Mouse (Mus musculus): ENCODE measurements around the gene Pced1b.

The Pced1b gene

DNA sequence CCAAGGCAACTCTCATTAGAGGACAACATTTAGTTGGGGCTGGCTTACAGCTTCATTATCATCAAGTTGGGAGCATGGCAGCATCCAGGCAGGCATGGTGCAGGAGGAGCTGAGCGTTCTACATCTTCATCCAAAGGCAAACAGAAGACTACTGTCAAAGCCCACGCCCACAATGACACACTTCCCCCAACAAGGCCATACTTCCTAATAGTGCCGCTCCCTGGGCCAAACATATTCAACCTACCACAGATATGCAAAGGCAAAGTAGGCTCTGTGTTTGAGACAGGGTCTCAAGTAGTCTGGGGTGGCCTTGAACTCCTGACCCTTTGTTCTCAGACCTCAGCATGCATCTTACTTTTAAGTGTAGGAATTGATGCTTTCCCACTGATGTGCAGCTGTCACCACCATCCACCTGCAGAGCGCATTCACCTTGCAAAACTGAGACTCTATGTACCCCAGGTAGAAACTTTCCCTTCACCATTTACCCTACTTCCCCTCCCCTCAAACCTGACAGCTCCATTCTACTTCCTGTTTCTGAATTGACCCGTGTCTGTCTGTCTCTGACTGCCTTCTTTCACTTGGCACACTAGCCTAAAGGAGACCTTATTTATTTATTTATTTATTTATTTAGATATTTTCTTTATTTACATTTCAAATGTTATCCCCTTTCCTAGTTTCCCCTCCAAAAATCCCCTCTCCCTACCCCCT, 40.7 kb downstream of the Pced1b start:
- no peak for DNase-seq (ENCODE audit: low spot score)

DNA sequence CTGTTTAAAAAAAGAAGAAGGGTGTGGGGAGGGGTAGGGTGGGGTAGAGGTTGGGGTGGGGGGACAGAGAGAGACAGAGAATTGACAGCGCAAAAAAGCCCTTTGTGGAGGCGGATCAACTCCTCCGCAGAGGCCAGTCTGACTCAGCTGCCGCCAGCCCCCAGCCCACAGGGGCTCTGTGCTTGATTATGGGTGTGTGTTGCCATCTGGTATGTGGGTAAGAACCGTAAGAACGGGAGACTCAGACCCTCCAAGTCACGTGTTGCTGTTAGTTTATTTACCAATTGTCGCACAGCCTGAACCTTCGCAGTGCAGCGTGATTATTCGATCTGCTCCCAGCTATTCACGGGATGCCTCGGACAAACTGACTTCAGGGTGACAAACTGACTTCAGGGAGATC, 41.8 kb downstream of the Pced1b start:
- no peak for DNase-seq (ENCODE audit: low spot score)

DNA sequence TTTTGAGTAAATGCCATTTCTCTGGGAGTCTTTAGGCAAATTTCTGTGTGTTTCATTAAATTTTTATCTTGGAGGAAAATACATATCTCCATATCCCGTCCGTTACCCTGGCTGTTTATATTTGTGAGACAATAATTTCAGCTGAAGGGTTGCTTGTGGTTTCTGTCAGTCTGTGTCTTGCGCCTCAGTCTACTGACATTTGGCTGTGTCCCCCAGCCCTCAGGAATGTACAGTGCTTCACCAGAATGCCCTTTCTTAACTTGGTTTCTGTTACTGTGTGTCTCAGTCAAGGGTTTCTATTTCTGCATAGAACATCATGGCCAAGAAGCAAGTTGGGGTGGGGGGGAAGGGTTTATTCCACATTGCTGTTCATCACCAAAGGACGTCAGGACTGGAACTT, 42.3 kb downstream of the Pced1b start:
- DNase-seq (ENCODE audit: low spot score), result no peak

DNA sequence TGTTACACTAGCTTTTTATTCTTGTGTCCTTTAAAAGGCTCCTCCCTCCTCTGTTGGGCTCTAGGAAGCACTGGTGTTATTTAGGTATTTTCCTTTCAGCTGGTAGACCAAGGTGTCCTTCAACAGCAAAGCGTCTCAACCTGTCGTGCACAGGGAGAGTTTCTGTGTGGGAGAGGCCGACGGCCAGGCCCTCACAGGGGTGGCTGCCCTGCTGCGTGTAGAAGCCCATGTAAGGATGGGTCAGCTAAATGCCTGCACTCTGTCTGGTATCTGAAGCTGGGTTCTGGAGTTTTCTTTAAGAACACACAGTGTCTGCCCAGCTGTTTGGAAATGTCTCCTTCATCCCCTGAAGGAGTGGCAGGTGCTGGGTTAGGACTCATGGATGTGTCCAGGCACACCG, 43.4 kb downstream of the Pced1b start:
- no peak for DNase-seq (ENCODE audit: low spot score)

DNA sequence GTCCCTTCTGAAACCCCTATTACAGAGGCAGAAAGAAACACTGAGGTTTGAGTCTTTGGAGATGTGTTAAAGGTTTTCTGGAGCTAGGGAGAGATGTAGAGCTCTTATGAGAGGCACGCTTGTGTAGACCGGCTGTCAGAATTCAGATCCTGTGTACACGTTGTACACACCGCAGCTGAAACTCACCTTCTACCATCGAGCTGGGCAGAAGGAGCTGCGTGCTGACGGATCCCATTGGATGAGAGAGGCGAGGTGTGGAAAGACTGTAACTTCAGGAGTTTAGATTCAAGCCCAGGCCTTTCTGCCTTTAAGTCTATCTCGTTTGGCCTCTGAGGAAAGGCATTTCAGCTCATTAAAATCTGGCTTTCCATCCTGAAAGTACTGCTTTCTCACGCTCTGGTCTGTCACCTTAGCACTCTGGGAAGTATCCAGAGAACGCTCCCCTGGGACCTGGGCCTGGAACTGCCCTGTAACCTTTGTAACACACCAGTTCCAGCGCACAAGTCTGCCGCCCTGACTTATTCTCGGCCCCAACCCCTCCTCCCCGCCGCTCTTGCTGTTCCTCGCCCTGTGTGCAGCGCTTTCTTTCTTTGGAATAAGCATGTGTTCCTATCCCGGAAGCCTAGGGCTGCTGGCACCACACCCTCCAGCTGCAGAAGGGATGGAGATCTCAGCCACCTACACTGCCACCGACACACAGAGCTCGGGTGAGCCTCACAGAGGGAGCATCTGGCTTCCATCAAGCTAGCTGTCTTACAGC, 44.6 kb downstream of the Pced1b start:
- DNase-seq (ENCODE audit: low spot score), result no peak

DNA sequence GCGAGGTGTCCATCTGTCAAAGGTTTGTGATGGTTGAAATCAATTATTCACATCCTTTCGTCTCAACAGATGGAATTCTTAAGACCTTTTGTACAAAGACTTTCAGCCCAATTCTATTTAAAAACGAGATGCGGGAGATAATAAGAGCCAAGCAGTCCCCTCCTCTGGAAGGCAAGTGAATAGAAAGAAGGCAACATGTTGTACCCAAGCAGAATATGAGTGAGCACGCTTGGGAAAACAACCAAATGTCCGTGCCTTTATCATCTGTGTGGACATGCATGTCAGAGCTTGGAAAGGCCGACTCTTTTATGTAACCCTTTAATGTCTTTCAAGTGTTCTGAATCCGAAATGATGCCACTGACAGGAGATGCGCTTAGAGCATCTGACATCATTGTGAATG, 61.0 kb downstream of the Pced1b start:
- no peak for DNase-seq (ENCODE audit: low spot score)

DNA sequence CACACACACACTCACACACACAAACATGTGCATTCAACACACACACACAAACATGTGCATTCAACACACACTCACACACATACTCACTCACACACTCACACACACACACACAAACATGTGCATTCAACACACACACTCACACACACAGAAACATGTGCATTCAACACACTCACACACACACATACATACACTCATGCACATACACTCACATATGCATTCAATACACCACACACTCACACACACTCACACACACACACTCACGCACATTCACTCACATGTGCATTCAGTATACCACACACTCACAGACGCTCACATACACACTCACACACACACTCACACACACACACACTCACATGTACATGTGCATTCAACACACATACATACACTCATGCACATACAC, 62.6 kb downstream of the Pced1b start:
- no peak for DNase-seq (ENCODE audit: low spot score)

DNA sequence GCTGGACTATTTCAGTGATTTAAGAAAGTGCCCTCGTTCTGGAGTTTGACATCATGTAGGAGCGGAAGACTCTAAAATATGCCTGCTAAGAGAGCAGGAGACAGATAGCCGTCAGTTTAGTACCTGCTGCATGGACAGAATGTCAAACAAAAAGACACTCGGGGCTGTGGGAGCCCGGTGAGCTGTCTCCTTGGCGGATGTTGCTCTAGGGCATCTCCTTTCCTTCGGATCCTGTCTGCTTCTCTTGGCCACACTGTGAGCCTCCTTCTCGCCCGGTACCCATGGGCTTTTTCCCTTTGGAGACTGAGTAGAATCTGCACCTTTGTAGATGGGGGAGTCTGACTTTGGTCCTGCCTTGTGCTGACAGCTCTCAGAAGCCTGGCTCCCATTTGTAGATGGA, 63.3 kb downstream of the Pced1b start:
- no peak for DNase-seq (ENCODE audit: low spot score)

DNA sequence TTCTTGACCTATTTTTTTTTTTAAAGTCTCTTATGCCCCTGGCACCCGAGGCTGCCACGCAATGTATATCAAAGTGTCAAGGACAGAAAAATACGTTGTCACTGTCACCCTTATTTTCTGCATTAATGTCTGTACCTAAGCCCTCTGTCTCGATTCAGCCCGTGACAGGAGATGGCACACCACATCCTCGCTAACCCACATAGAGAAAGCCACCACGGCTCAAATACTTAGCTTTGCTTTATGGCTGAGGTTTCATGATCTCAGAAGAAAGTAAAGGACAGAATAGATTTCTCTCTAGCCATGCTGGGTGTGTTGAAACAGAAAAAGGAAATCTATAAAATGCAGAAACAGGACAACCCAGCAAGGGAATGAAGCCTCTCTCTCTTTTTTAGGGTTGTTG, 64.3 kb downstream of the Pced1b start:
- DNase-seq (ENCODE audit: low spot score), result no peak

DNA sequence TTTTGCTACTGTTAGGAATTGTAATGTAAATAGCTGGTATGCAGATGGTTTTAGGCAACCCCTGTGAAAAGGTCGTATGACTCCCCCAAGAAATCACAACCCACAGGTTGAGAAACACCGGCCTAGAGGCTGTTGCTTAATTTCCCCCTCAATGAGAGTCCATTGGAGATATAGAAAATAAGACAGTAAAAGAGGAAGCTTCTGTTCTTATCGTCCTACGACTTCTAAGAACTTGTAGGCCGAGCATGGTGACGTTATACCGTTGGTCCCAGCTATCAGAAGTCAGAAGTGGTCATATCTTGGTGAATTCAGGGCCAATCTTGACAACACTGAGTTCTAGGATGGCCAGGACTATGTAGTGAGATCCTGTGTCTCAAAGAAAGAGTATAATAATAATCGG, 65.0 kb downstream of the Pced1b start:
- no peak for DNase-seq (ENCODE audit: low spot score)

DNA sequence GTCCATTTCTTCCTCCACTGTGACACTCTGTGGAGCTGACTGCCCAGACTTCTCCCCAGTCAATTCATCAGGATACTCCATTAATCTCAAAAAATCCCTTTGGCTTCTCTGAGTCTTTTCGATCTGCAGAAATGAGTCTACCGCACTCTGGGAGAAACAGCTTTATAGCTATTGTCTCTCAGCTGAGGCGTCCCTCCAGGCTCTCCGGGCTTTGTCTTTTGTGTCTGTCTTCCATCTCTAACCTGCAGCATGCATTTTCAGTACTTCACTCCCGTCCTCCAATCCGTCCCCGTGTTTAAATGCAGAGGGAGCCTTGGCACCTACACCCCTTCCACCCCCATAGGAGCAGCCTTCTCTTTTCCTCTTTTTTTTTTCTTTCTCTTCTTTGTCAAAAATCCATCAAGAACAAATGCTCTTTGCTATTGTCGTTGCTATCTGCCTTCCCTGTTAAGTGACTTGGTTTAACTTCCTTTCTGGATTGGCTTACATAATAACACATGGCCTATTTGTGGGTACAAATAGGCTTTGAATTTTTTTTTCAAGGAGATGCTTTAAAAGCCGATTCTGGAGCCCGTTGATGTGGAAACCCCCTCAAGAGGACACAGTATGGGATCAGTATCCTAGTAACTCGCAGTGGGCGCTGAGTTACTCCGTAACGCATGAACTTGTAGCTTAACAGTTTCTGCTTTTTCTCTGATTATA, 68.0 kb downstream of the Pced1b start:
- no peak for DNase-seq (ENCODE audit: low spot score)

DNA sequence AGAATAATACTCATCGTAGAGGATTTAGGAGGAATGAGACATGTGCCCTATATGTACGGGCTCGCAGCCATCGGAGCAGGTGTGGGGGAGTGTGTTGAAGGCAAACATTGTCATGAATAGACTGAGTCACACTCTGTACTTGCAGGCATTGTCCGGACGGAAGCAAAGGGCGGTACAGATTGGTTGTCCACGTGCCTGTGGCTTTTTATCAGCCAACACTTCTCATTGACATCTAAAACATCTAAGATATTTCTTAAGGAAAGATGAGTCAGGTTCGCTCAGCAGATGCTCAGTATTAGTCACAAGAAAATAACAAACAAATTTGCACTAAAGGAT, 68.5 kb downstream of the Pced1b start:
- peak; percentile 14 for DNase-seq (ENCODE audit: low spot score)

DNA sequence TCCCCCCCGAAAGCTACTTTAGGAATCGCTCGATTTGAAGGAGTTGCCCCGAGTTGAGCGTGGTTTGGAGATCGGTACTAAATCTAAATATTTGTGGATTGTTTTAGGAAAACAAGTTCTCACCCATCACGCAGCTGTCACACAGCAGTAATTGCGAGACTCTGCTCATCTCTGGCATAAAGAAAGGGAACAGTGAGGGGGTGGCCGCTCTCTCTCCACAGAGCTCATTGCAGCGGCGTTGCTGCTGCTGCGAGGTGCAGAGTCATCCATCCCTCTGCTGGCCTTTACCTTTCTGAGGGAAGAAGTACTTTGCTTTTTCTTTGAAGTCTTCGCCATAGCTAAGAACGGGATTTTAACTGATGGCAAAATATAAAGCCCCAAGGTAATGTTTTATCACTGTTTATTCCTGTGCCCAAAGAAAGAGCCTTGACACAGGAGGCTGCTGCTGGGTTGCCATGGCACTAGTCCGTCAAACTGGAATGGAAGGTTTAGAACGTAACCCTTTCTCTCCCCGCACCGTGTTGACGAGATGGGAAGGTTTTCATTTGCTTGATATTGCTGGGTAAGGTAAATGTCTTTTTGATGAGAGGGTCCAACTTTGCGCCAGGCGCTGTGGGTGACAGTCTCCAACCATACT, 71.6 kb downstream of the Pced1b start:
- DNase-seq (ENCODE audit: low spot score), result no peak

DNA sequence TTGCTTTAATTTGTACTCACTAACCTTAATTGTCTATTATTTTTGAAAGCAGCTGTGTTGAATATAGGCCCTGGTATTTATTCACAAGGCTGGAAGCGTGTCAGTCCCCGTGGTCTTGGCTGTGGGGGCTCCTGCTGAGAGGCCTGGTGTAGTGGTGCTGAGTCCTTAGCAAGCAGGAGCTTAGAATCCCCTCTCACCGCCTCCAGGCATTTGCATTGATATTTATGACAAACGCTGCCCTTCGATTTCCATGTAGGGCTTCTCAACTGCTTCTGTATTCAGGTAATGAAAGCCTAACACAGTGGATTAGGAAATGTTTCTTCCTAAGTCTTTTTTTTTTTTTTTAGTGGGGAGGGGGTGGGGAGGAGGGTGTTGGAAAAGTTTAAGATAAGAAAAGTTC, 75.9 kb downstream of the Pced1b start:
- DNase-seq (ENCODE audit: low spot score), result no peak

DNA sequence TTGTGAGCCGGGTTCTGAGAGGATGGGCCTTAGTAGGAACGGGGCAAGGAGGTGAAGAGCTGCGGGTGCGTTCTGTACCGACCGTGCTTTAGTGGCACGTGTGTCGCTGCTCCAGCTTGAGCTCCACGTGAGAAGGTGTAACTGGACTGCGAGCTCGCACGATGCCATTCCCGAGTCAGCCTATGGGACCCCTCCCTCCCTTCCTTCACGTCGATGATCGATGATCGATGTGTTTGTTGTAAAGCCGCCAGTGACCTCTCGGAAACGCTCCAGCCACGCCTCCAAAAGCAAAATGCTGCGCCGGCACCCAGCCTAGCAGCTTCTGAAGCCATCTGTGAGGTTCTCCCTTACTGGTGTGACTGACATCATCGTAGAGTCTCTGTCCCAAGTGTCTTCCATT, 76.6 kb downstream of the Pced1b start:
- no peak for DNase-seq (ENCODE audit: low spot score)

DNA sequence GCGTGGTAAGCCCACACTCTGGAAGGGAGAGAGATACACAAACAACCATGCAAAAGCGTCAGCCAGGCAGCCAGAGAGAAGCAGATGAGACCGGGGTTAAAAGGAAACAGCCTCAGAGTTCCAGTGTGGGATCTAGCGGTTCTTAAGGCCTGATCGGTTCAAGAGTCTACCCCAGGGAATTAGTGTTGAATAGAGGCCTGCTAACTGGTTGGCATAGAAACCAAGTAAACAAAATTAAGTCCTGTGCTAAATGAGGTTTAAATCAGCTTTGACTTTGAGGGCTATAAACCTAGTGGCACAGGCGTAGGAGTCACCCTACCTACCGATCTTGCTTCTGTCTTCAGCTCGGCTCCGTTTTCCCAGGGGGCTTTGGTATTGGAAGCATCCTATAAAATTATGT, 77.4 kb downstream of the Pced1b start:
- no peak for DNase-seq (ENCODE audit: low spot score)

DNA sequence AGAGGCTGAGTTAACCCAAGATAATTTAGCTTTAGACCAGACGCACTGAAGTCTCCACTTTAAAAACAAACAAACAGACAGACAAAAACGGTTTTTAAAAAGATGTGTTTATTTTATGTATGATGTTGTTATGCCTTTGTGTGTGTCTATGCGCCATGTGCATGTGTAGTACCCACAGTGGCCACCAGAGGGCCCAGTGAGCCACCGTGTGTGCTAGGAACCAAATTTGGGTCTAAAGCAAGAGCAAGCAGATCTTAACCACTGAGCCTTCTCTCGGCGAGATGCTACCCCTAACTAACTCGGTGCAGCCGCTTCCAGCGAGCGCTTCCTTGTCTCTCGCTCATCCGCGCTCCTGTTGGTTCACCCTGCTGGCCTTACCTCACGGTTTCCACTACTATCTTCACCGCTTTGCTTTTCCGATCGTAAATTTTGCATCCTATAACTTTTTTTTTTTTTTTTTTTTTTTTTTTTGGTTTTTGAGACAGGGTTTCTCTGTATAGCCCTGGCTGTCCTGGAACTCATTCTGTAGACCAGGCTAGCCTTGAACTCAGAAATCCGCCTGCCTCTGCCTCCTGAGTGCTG, 80.7 kb downstream of the Pced1b start:
- no peak for DNase-seq (ENCODE audit: low spot score)

DNA sequence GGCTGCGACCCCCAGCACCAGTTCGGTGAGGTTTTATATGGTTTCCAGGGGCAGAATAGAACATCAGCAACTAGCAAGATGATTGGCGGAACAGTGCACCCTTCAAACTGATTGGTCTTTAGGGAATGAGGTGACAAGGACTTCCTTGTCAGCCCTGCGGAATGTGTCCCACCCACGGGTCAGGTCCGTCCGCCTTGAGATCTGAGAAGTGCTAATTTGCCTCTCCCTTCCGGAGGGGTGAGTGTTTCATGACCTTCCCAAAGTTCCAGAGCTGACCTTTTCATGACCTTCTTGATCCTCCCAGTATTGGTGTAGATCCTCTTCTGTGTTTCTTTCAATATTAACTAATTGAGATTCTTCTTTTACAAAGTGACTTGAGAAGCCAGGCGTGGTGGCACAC, 85.7 kb downstream of the Pced1b start:
- no peak for DNase-seq (ENCODE audit: low spot score)

DNA sequence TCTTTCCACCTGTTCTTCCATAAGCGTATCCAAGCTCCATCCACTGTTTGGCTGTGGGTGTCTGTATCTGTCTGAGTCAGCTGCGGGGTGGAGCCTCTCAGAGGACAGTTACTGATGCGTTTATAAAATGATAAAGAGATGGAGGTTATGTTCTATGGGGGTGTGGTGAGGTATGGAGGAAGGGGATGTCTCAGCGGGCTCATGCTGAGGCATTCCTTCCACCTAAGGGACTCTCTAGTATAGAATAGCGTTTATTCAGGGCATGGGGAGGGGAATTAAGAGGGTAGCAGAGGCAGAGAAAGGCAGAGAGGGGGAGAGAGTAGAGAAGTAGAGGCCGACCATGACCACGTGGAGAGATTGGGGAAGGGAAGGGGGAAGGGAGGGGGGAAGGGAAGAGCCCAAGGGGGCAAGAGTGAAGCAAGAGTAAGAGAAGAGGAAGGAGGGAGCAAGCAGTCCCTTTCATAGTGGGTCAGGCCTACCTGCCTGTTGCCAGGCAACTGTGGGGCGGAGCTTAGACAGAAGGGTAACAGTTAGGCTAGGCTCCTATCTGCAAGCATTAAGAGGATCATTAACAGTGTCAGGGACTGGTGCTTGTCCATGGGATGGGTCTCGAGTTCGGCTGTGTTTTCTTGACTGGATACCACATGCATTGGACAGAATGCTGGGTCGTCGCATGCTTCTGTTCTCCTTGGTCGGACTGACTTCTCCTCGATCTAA, 90.9 kb downstream of the Pced1b start:
- no peak for DNase-seq (ENCODE audit: low spot score)

DNA sequence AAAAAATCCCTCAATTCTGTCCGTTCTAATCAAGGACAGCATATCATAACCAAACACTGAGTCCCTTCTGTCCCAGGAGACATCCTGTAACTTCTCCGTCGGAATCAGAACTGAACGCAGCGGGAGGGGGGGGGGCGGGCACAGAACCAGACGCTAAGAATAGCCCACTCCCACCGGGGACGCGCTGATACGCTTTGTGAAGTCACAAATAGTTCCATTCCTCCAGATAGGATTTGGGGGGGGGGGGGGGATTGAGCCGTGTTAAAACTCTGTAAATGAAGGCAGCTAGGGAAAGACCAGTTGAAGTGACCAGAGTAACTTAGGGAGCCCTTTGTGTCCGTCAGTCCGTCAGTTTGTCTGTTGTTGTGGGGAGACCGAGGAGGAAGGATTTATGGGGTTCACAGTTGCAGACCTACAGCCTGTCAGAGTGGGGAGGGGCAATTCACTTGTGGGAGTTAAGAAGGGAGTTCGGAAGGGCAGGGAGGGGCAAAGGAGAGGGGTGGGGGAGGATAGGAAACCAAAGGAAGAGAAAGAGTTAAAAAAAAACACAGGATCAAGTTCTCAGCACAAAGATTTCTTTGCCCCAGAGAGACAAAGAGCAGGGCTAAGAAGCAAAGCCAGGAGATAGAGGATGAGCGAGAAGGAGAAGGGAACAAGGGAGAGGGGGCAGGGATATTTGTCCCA, 91.6 kb downstream of the Pced1b start:
- DNase-seq (ENCODE audit: low spot score), result no peak

DNA sequence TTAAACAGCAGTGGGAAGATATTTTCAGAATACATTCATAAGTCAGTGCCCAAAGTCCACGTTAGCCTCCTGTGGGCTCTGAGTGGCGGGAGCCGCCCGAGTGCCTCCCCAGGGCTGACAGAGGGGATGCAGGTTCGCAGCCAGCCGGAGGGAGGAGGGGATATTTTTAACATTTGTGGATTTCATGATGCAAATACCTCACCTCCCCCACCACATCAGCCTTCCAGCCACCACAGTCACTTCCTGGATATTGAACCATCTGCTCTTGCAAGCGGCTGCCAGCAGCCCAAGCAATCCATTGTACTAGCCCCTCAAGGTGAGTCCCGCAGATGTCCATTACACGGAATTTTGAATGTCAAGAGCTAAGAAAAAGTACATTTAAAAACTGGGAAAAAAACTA, 95.4 kb downstream of the Pced1b start:
- DNase-seq (ENCODE audit: low spot score), result no peak
